Mouse (Mus musculus) urinary bladder, postnatal 25 days (tissue): ENCODE measurements around the gene Anp32a.

Experiments
- DNase-seq: peaks from one replicate; pipeline ENCODE4 v3.0.0; 2022; ENCODE audit warnings: low spot score

Anp32a gene

GRCm38 (mm10) chr9:62341123-62341486 is at the start of gene Anp32a:
Anp32a (plus strand) TSS chr9:62341293.
- peak; percentile 99 for DNase-seq

GRCm38 (mm10) chr9:62295006-62295698 is 45.9 kb upstream of the Anp32a start:
- peak; percentile 79 for DNase-seq

GRCm38 (mm10) chr9:62296891-62297290 is 44.2 kb upstream of the Anp32a start:
- DNase-seq, result no peak

- DNase-seq, result no peak
Measured at GRCm38 (mm10) chr9:62315556-62315955, 25.5 kb upstream of the Anp32a start.

- DNase-seq, result no peak
Measured at GRCm38 (mm10) chr9:62318729-62319128, 22.4 kb upstream of the Anp32a start.

- no peak for DNase-seq
Measured at GRCm38 (mm10) chr9:62323816-62324215, 17.3 kb upstream of the Anp32a start.

- no peak for DNase-seq
Measured at GRCm38 (mm10) chr9:62325965-62326364, 15.1 kb upstream of the Anp32a start.

- no peak for DNase-seq
Measured at GRCm38 (mm10) chr9:62334298-62334825, 6.7 kb upstream of the Anp32a start.

GRCm38 (mm10) chr9:62335396-62335795 is 5.7 kb upstream of the Anp32a start:
- DNase-seq, result no peak

- DNase-seq, result no peak
Measured at GRCm38 (mm10) chr9:62337924-62338635, 3.0 kb upstream of the Anp32a start.

- DNase-seq, result no peak
Measured at GRCm38 (mm10) chr9:62338636-62339191, 2.4 kb upstream of the Anp32a start.

GRCm38 (mm10) chr9:62340301-62341122 is 581 bp upstream of the Anp32a start:
- no peak for DNase-seq

- DNase-seq, result no peak
Measured at GRCm38 (mm10) chr9:62341701-62342440, 778 bp downstream of the Anp32a start.

GRCm38 (mm10) chr9:62342441-62343191 is 1.5 kb downstream of the Anp32a start:
- peak; percentile 44 for DNase-seq

- DNase-seq, result peak; percentile 80
Measured at GRCm38 (mm10) chr9:62343192-62343903, 2.3 kb downstream of the Anp32a start.

- DNase-seq, result peak; percentile 60
Measured at GRCm38 (mm10) chr9:62343904-62344491, 2.9 kb downstream of the Anp32a start.

GRCm38 (mm10) chr9:62344545-62344944 is 3.5 kb downstream of the Anp32a start:
- DNase-seq, result peak; percentile 48

GRCm38 (mm10) chr9:62345081-62345481 is 4.0 kb downstream of the Anp32a start:
- DNase-seq, result no peak

- no peak for DNase-seq
Measured at GRCm38 (mm10) chr9:62345633-62346387, 4.7 kb downstream of the Anp32a start.
